Mouse (Mus musculus): ENCODE measurements at regions not wholly inside any gene's neighbourhood (a gene's known extent, or its start where the extent isn't known, plus 50 kb on each side); places are given as distances from the start of the nearest gene placed in this dataset.

- no peaks in the 10 kb centered on the region for H3K27me3 ChIP-seq
- DNase-seq (ENCODE audit: low read depth, low spot score) = no peak
- in situ Hi-C loops (cut with MboI; ENCODE audit: low pct_unique_long_range_greater_than_20kb) = no loop called here
- POLR2A ChIA-PET = no interaction called here
- CTCF ChIA-PET = interaction anchor here (1.0 kb wide), 1 partner anchor 14 kb away, joined by 4 read pairs; no protein-coding TSS in a partner anchor
- ATAC-seq = no peak
- TF ChIP-seq CTCF (IDR thresholded peaks at IDR 0.05) = no peak
Observed at GRCm38 (mm10) chr16:29830101-29830500, 234.1 kb upstream of the Hes1 start.

GRCm38 (mm10) chr16:29833298-29833697 lies 230.9 kb upstream of the Hes1 start:
- in situ Hi-C loops (cut with MboI; ENCODE audit: low pct_unique_long_range_greater_than_20kb) = no loop called here
- no peak for ATAC-seq
- POLR2A ChIA-PET = interaction anchor here (0.6 kb wide), 1 partner anchor 33 kb away, joined by 3 read pairs; no protein-coding TSS in a partner anchor
- no peaks in the 10 kb centered on the region for H3K27me3 ChIP-seq
- TF ChIP-seq CTCF (IDR thresholded peaks at IDR 0.05) = no peak
- no peak for DNase-seq (ENCODE audit: low read depth, low spot score)
- CTCF ChIA-PET = no interaction called here

GRCm38 (mm10) chr16:29833875-29834274 lies 230.3 kb upstream of the Hes1 start:
- no peak for TF ChIP-seq CTCF (IDR thresholded peaks at IDR 0.05)
- ChIA-PET CTCF (no interaction called here), POLR2A (no interaction called here)
- no peaks in the 10 kb centered on the region for H3K27me3 ChIP-seq
- no peak for ATAC-seq
- no peak for DNase-seq (ENCODE audit: low read depth, low spot score)
- in situ Hi-C loops (cut with MboI; ENCODE audit: low pct_unique_long_range_greater_than_20kb) = no loop called here

GRCm38 (mm10) chr16:29834669-29835068 lies 229.5 kb upstream of the Hes1 start:
- no peak for ATAC-seq
- no peaks in the 10 kb centered on the region for H3K27me3 ChIP-seq
- no peak for DNase-seq (ENCODE audit: low read depth, low spot score)
- POLR2A ChIA-PET = interaction anchor here (0.6 kb wide), 1 partner anchor 553 kb away, joined by 4 read pairs; no protein-coding TSS in a partner anchor
- CTCF ChIA-PET = no interaction called here
- no peak for TF ChIP-seq CTCF (IDR thresholded peaks at IDR 0.05)
- in situ Hi-C loops (cut with MboI; ENCODE audit: low pct_unique_long_range_greater_than_20kb) = no loop called here

- ATAC-seq = no peak
- DNase-seq (ENCODE audit: low read depth, low spot score) = no peak
- CTCF ChIA-PET = no interaction called here
- in situ Hi-C loops (cut with MboI; ENCODE audit: low pct_unique_long_range_greater_than_20kb) = no loop called here
- POLR2A ChIA-PET = no interaction called here
- no peak for TF ChIP-seq CTCF (IDR thresholded peaks at IDR 0.05)
- H3K27me3 ChIP-seq = no peaks in the 10 kb centered on the region
Observed at GRCm38 (mm10) chr16:29837025-29837629, 227.1 kb upstream of the Hes1 start.

GRCm38 (mm10) chr16:29837874-29838273 lies 226.3 kb upstream of the Hes1 start:
- CTCF ChIA-PET = no interaction called here
- in situ Hi-C loops (cut with MboI; ENCODE audit: low pct_unique_long_range_greater_than_20kb) = no loop called here
- POLR2A ChIA-PET = no interaction called here
- no peaks in the 10 kb centered on the region for H3K27me3 ChIP-seq
- no peak for TF ChIP-seq CTCF (IDR thresholded peaks at IDR 0.05)
- DNase-seq (ENCODE audit: low read depth, low spot score) = no peak
- no peak for ATAC-seq

DNA sequence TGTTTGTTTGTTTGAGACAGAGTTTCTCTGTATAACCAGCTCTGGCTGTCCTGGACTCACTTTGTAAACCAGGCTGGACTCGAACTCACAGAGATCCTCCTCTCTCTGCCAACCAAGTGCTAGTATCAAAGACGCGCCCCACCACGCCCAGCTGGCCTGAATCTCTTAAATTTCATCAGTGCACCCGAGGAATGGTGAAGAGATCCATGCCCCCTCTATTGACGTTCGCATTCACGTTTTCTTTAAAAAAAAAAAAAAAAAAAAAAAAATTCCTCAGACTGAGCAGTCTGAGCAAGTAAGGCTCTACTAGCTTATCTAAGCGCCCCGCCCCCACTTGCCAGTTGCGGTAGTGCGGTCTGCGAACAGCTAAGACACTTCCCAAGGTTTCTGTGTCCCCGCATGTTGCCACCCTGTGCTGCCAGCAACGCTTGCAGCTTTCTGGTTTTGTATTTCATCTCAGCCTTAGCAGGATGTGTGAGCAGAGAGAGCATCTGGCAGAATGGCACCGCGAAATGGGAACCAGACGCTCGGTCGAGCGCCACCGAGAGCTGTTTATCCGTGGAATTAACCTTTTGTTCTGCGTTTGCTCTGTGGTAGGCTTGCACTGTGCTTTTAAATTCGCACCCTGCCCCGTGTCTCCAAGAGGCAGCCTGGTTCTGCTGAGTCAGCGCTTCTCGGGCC lies 225.1 kb upstream of the Hes1 start:
- CTCF ChIA-PET = interaction anchor here (0.7 kb wide), 1 partner anchor 16 kb away, joined by 3 read pairs; no protein-coding TSS in a partner anchor
- in situ Hi-C loops (cut with MboI; ENCODE audit: low pct_unique_long_range_greater_than_20kb) = no loop called here
- no peak for ATAC-seq
- no peak for DNase-seq (ENCODE audit: low read depth, low spot score)
- POLR2A ChIA-PET = interaction anchor here (0.7 kb wide), 1 partner anchor 319 kb away, joined by 3 read pairs; no protein-coding TSS in a partner anchor
- TF ChIP-seq CTCF (IDR thresholded peaks at IDR 0.05) = no peak
- H3K27me3 ChIP-seq = no peaks in the 10 kb centered on the region

DNA sequence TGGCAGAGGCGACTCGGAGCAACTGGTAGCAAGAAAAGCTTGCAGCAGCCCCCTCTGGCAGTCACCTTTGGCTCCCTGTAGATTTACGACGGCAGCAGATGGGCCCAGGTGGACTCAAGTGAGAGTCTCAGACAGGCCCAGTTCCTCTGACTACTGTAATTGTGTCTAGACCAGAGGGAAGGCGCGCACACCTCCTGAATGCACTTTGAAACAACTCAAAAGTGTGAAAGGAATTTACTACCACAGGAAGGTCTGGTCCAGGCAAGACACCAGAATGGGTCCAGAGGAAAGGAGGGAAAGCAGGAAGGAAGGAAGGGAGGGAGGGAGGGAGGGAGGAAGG lies 224.6 kb upstream of the Hes1 start:
- no peak for ATAC-seq
- in situ Hi-C loops (cut with MboI; ENCODE audit: low pct_unique_long_range_greater_than_20kb) = no loop called here

DNA sequence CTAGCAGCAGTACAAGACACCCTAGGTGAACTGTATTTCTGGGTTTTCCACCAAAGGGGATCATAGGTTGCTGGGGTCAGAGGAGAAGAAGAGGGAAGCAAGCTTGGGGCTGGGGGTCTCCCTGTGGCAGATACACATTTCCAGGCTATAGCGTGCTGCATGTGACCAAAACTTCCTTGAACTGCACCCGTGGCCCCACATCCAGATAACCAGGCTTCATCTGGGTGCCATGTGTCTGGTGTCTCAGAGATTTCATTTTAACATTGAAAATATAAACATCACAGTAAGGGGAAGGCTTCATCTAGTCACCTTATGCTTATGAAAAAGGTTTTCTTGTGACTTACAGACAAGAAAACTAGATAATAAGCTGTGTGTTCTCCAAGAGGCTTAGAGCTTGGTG lies 223.8 kb upstream of the Hes1 start:
- POLR2A ChIA-PET = no interaction called here
- TF ChIP-seq CTCF (IDR thresholded peaks at IDR 0.05) = no peak
- CTCF ChIA-PET = no interaction called here
- H3K27me3 ChIP-seq = no peaks in the 10 kb centered on the region
- ATAC-seq = no peak
- no peak for DNase-seq (ENCODE audit: low read depth, low spot score)
- in situ Hi-C loops (cut with MboI; ENCODE audit: low pct_unique_long_range_greater_than_20kb) = no loop called here

More for the DNA sequence above, 224.6 kb upstream of the Hes1 start:
- CTCF ChIA-PET = no interaction called here
- H3K27me3 ChIP-seq = no peaks in the 10 kb centered on the region
- POLR2A ChIA-PET = no interaction called here
- no peak for DNase-seq (ENCODE audit: low read depth, low spot score)
- TF ChIP-seq CTCF (IDR thresholded peaks at IDR 0.05) = no peak

DNA sequence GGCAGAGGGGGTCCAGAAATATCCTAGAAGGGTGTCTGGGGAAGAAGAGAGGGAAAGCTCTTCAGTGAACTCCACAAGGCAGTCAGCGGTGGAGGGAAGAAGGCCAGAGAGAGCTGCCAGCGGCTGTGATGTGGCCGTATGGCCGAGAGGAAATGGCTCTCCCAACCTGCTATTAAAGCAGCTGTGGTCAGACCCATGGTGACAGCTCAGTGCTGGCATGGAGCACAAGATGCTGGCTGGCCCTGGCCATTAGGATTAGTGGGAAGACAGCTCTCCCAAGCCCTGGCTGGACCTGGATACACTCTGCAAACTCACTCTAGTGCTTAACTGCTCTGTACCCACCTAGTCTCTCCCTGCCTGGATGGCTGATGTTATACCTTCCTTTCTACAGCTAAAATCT lies 223.1 kb upstream of the Hes1 start:
- CTCF ChIA-PET = no interaction called here
- DNase-seq (ENCODE audit: low read depth, low spot score) = no peak
- H3K27me3 ChIP-seq = no peaks in the 10 kb centered on the region
- TF ChIP-seq CTCF (IDR thresholded peaks at IDR 0.05) = no peak
- POLR2A ChIA-PET = no interaction called here
- in situ Hi-C loops (cut with MboI; ENCODE audit: low pct_unique_long_range_greater_than_20kb) = no loop called here
- ATAC-seq = no peak

DNA sequence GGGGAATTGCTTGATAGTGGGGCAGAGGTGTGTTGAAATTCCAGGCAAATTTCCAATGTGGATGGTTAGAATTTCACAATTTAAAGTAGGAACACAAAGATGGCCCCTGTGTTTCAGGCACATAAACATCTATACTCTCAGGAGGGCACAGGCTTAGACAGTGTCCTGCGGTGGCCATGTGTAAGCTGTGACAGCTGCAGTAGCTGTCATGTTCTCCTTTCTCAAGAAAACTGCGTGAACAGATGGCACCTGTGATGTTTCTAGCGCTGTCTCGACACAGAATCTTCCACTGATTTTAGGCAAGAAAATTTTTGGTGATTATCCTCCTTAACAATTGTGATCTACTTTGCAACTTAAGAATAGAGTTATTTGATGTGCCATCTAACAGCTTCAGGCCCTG lies 222.1 kb upstream of the Hes1 start:
- POLR2A ChIA-PET = no interaction called here
- CTCF ChIA-PET = interaction anchor here (1.5 kb wide), 1 partner anchor 14 kb away, joined by 4 read pairs; no protein-coding TSS in a partner anchor
- ATAC-seq (no peak), DNase-seq (ENCODE audit: low read depth, low spot score) (no peak)
- H3K27me3 ChIP-seq = no peaks in the 10 kb centered on the region
- in situ Hi-C loops (cut with MboI; ENCODE audit: low pct_unique_long_range_greater_than_20kb) = no loop called here
- no peak for TF ChIP-seq CTCF (IDR thresholded peaks at IDR 0.05)
